12 mouse cellular contexts compared by ENCODE assay signal in the genomic region with DNA sequence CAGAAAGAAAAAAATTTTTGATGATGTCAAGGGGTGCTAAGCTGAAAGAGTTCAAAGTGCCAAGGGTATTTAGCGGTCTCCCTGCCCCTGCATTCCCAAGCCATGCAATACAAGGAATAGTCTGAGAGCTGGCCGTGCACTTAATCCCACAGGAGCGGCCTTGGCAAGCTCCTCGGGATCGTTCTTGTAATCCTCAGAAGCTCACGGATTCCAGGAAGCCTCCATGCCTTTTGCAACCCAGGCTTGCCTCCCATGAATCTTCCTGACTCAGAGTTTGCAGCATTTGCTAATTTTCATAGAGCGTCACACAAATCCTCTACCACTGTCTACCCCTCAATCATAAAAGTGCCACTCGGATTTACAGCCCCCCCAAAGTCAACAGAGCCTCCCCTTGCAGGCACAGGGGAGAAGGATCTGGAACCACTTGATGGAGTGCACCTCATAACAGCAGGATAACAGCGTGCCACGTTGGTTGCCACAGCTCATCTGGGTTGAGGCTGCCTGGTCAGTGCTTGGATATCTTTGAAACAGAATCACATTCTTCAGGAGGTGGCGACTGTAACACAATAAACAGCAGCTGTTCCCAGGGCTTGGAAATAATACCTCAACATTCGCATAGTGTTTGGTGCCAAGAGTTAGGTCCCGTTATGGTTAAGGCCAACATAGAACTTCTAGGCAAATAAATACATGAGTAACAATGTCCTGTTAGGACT.
A peak's percentile ranks its signal among the peaks of the same experiment; 100 is the strongest.
DNase-seq lines count a peak whose midpoint lies in the region; ATAC-seq and TF ChIP-seq lines count a peak whose summit lies in the region.
"Had no signal": no experiment of that assay in that cellular context is flagged by ENCODE, and none has a peak within 500 bp of the region (broad histone marks: within the 10 kb centered on the region; RNA-seq: fewer than 3 reads in every experiment).

No protein-coding gene starts in this region.

- ATAC-seq in forebrain, embryonic 12.5 days (ENCODE audit: low FRiP score): no peak
- ATAC-seq in midbrain, embryonic 11.5 days (ENCODE audit: low FRiP score): no peak
- ATAC-seq: forebrain, postnatal 0 days had no signal

- H3K27me3 ChIP-seq in forebrain, embryonic 12.5 days: no peaks in the 10 kb centered on the region; the same call in 1 of the 2 replicates
- no peaks in the 10 kb centered on the region for H3K27me3 ChIP-seq in midbrain, embryonic 11.5 days (ENCODE audit: control insufficient read depth, insufficient read depth, low read length)
- H3K27me3 ChIP-seq: hindbrain, embryonic 15.5 days had no signal

- H3K27ac ChIP-seq in embryonic fibroblast, embryonic 13.5 days (ENCODE audit: insufficient read depth, low read length): peak overlapping the region; percentile 67
- no peak overlapping the region for H3K27ac ChIP-seq in forebrain, embryonic 12.5 days
- no peak overlapping the region for H3K27ac ChIP-seq in midbrain, embryonic 11.5 days (ENCODE audit: low read depth, low read length)
- H3K27ac ChIP-seq: hindbrain, embryonic 15.5 days had no signal

- no peak overlapping the region for H3K4me3 ChIP-seq in embryonic fibroblast, embryonic 13.5 days (ENCODE audit: insufficient read depth, low read length)
- no peak overlapping the region for H3K4me3 ChIP-seq in forebrain, embryonic 12.5 days (replicated peaks)
- H3K4me3 ChIP-seq in midbrain, embryonic 11.5 days (ENCODE audit: low read depth, low read length): no peak overlapping the region
- H3K4me3 ChIP-seq: hindbrain, embryonic 15.5 days had no signal

- H3K4me2 ChIP-seq in forebrain, embryonic 12.5 days: no peak overlapping the region
- no peak overlapping the region for H3K4me2 ChIP-seq in midbrain, embryonic 11.5 days
- H3K4me2 ChIP-seq: hindbrain, embryonic 15.5 days had no signal

- DNase-seq in ovary, adult 18-20 months (ENCODE audit: low spot score): peak; percentile 25
- no peak for DNase-seq in ovary, postnatal 10 days (ENCODE audit: low spot score)
- peak; percentile 14 for DNase-seq in heart, postnatal 25 days (ENCODE audit: low spot score)
- DNase-seq in skeletal muscle tissue, adult 2 months (ENCODE audit: low read depth, low spot score): peak; percentile 76
- no peak for DNase-seq in midbrain, embryonic 11.5 days (ENCODE audit: low spot score, missing footprints)
- DNase-seq: forebrain, postnatal 0 days; lung, adult 2 months; right cerebral cortex, postnatal 25 days had no signal

- no peak for TF ChIP-seq CTCF in embryonic fibroblast, embryonic 13.5 days (IDR thresholded peaks at IDR 0.05; ENCODE audit: borderline replicate concordance, insufficient read depth, low read length)

- H3K9ac ChIP-seq in forebrain, embryonic 12.5 days: no peak overlapping the region
- no peak overlapping the region for H3K9ac ChIP-seq in midbrain, embryonic 11.5 days (ENCODE audit: low read length)
- H3K9ac ChIP-seq: forebrain, postnatal 0 days; hindbrain, embryonic 15.5 days had no signal

- no peaks in the 10 kb centered on the region for H3K9me3 ChIP-seq in forebrain, embryonic 12.5 days
- H3K9me3 ChIP-seq in midbrain, embryonic 11.5 days (ENCODE audit: control insufficient read depth, low read length): no peaks in the 10 kb centered on the region
- H3K9me3 ChIP-seq: hindbrain, embryonic 15.5 days had no signal

- WGBS in forebrain, embryonic 12.5 days: 83% methylated on average over 13 of the region's 13 CpGs
- WGBS in midbrain, embryonic 11.5 days: 83% methylated on average over 13 of the region's 13 CpGs

- peaks cover 5% of the 10 kb centered on the region for H3K4me1 ChIP-seq in embryonic fibroblast, embryonic 13.5 days (ENCODE audit: control insufficient read depth, insufficient read depth, low read length)
- H3K4me1 ChIP-seq in forebrain, embryonic 12.5 days: peaks cover 2% of the 10 kb centered on the region; the same call in 1 of the 2 replicates
- H3K4me1 ChIP-seq in midbrain, embryonic 11.5 days (ENCODE audit: control insufficient read depth, insufficient read depth, low read length): no peaks in the 10 kb centered on the region
- H3K4me1 ChIP-seq: hindbrain, embryonic 15.5 days had no signal

- intact Hi-C loops in heart, postnatal 25 days (cut with DNase I): no loop called here

- TF ChIP-seq POLR2A in embryonic fibroblast, embryonic 13.5 days (IDR thresholded peaks at IDR 0.05; ENCODE audit: low read depth, low read length): no peak

- H3K36me3 ChIP-seq in forebrain, embryonic 12.5 days (replicated peaks): no peaks in the 10 kb centered on the region
- no peaks in the 10 kb centered on the region for H3K36me3 ChIP-seq in midbrain, embryonic 11.5 days (ENCODE audit: control insufficient read depth, insufficient read depth, low read length)
- H3K36me3 ChIP-seq: G1E; hindbrain, embryonic 15.5 days had no signal

Comparison
In these comparisons a context has a peak if more than half of its experiments do, and no peak if none do; other contexts are left out.
1. DNase-seq: peak in ovary, adult 18-20 months (single experiment), heart, postnatal 25 days (single experiment) and skeletal muscle tissue, adult 2 months (single experiment); none in ovary, postnatal 10 days (single experiment) and midbrain, embryonic 11.5 days (single experiment).